Mouse (Mus musculus) adipocyte (in vitro differentiated cells): ENCODE measurements at regions not wholly inside any gene's neighbourhood (a gene's known extent, or its start where the extent isn't known, plus 50 kb on each side); places are given as distances from the start of the nearest gene placed in this dataset.
A peak's percentile ranks its signal among the peaks of the same experiment; 100 is the strongest.
"Not testable (repeated sequence)": the region's sequence is repeated elsewhere in the genome, so short reads cannot be mapped to it uniquely, and the experiment has no call there.

Experiments
- DNase-seq: peaks from one replicate; pipeline ENCODE4 v3.0.0-alpha.2; 2016; ENCODE audit warnings: low spot score

- DNase-seq = no peak
Observed at GRCm38 (mm10) chr10:70866737-70867136, 211.0 kb upstream of the Phyhipl start.

GRCm38 (mm10) chr10:70864650-70865049 lies 208.9 kb upstream of the Phyhipl start:
- no peak for DNase-seq

DNA sequence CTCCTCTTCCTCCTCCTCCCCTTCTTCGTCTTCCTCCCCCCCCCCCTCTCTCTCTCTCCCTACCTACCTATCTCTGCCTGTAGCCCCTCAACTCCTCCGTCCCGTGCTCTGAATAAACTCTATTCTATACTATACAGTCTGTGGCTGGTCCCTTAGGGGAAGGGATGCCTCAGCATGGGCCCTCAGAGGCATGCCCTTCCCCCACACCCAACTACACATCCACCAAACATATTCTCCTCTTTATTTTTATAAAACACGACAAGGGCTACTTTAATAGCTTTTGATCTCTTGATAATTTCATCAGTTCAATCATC lies 206.2 kb upstream of the Phyhipl start:
- DNase-seq = no peak

DNA sequence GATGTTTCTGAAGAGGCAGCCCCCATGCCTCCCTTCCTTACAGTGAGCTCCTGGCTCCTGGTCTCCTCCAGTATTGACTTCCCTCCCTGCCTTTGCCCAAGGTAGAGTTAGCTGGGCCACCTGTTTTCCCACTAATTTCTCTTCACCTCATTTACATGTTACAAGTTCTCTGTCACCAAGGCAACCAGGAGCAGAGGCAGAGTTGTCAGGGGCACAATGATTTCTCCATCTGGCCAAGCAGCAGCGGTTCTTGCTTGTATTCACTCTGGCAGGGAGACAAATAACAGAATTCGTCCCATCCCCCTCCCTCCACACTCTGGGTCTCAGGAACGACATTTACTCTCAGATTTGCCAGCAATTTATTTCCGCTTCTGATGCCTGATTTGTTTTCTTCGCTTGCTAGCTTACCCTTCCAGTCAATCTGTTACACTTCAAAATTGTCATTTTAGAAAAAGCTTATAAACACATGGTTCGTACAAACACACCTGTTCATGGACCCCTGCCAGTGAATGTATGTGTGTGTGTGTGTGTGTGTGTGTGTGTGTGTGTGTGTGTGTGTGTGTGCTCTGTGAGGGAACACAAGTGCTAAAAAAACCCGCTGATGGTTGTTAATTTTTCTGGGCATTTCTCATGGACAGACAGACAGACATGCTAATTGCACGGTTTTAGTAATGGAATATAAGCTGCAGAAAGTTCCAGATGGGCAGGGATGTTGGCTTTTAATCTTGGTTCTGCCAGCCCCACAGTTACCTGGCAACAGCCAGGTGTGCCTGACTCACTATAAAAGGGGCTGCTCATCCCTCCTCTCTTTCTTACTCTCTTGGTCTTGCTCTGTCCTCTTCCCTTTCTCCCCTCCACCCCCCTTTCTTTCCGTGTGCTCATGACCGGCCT lies 205.6 kb upstream of the Phyhipl start:
- DNase-seq = no peak

DNA sequence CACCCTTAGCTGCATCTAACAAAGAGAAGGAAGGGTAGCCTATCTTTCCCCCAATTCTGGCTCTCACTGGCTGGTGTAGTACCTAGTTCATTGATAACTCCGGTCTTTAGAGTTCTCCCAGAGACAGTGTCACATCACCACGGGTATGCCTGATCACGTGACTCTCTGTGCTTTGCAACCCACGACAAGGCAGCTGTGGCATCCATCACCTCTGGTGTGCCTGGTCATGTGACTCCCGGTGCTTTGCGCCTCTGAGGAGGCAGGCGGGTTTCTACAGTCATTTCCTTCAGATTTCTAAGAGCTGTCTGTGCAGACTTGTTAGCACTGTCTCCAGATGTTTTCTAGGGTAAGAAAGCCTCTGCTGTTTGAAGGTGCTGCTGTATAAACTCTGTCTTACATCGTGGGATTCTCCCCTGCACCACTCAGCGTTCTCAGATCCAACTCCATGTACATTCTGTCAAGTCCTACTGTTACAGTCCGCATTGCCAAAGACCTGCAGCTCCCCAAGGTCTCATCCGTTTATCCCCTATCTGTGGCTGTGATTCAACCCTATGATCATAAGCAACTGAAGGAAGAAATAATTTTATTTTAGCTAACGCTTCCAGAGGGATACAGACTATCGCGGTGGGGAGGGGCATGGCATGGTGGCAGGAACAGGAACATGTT lies 201.5 kb upstream of the Phyhipl start:
- no peak for DNase-seq

- DNase-seq = no peak
Observed at GRCm38 (mm10) chr10:70855948-70856347, 200.2 kb upstream of the Phyhipl start.

- DNase-seq = no peak
Observed at GRCm38 (mm10) chr10:70853614-70854013, 197.8 kb upstream of the Phyhipl start.

DNA sequence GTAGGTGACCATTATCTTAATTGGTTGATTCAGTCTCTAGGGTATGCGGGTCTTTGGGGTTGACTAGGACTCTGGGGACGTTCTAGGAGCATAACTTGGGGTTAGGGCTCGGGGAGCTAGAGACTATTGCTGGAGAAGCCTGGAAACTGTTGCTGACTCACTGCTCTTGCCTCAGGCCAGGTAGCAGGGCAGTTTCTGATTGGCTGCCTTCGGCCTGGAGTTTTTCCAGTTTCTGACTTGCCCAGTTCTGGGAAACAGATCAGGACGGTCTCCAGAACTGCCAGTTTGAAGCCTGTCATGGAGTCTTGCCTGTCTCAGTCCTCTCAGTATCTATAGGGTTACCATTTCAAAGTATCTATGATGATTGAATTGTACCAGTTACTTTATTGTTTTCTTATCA lies 192.4 kb upstream of the Phyhipl start:
- DNase-seq = no peak

- DNase-seq = peak; percentile 32
Observed at GRCm38 (mm10) chr10:70847341-70847882, 191.6 kb upstream of the Phyhipl start.

- no peak for DNase-seq
Observed at GRCm38 (mm10) chr10:70846281-70847168, 190.8 kb upstream of the Phyhipl start.

- DNase-seq = no peak
Observed at GRCm38 (mm10) chr10:70843848-70844247, 188.1 kb upstream of the Phyhipl start.

GRCm38 (mm10) chr10:70842176-70842838 lies 186.5 kb upstream of the Phyhipl start:
- no peak for DNase-seq

DNA sequence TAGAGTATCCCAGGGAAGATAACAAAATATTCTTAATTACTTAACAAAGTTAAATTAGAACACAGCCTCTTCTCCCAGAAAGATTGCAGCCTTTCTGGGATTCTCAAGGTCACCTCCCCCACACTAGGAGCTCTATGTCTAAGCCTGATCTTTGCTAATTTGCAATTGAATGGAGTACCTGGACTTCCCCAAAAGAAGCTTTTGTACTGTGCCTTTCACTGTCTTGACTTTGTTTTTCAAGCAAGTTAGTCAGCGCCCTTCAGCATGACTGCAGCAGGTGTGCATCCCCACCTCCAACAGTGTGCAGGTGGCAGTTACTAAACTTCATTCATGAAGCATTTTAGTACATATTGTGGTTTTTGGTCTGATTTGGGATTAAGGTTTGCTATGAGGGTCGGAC lies 185.4 kb upstream of the Phyhipl start:
- DNase-seq = not testable (repeated sequence)

- no peak for DNase-seq
Observed at GRCm38 (mm10) chr10:70838147-70838546, 182.4 kb upstream of the Phyhipl start.

DNA sequence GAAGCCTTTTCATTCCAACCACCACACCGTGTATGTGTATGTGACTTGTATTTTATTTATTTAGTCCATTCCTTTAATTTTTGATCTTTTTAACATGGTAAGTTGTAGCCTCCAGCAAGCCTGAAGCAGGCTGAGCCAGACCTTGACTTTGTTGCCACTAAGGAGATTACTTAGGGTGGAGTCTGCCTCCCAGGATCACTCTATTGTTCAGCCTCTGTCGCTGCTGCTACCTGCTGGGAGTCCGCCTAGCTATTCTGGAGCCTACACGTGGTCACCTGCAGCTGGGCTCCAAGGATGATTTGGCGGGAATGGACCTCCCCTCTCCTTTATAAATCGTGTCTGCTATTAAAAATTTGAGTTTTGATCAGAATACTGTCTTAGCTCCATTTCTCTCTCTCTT lies 181.6 kb upstream of the Phyhipl start:
- DNase-seq = no peak

- peak; percentile 25 for DNase-seq
Observed at GRCm38 (mm10) chr10:70832616-70833015, 176.9 kb upstream of the Phyhipl start.

DNA sequence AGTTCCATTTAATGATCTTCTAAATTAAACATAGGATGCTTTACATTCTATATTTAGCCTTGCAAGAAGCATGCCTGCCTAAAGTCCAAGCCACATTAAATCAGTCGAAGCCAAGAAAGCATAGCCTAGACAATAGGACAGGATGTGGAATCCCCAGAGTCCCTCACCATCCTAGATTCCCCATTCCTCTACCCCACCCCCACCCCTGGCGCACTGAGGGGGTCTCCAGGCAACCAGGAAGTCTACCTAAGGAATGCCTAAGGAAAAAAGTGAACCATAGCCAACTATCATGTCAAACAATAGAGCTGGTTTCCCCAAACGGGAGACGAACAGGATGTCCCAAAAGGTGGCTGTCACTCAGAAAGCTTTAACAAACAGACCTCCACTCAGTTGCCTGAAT lies 172.5 kb upstream of the Phyhipl start:
- DNase-seq = no peak

GRCm38 (mm10) chr10:70827522-70827921 lies 171.8 kb upstream of the Phyhipl start:
- DNase-seq = not testable (repeated sequence)

- peak; percentile 39 for DNase-seq
Observed at GRCm38 (mm10) chr10:70826706-70827105, 170.9 kb upstream of the Phyhipl start.

DNA sequence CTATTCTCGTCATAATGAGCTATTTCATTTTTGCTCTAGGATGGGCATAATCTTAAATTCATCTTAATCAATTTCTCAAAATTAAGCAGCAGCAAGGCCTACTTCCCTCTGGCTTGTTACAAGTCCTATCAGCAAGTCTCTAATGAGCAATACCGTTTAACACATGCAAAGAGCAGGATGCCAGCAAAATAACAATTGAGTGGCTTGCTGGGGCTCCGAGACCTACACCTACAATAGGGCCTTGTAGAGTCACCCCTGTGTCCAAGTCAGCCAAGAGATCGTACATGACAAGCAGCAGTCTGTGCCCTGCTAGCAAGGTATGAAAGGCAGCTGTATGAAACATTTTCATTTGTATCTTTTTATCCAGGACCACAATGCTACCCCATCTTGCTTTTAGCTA lies 169.7 kb upstream of the Phyhipl start:
- DNase-seq = no peak

DNA sequence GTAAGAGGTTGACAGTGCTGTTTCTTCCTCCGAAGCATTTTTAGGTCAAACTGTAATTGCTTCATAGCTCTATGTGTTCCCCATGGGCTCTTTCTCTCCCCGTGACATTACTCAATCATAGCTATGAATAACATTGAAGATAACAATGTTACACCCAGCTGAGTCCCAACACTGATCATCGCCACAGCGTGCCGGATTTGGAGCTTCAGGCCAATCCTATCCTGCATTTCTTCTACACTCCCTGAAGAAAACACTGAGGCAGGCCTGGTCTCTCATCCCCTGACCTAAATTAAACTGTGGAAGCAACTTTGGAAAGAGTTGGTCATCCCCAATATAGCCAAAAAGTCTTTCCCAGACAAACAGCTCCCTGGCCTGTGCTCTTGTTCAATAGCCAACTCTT lies 168.7 kb upstream of the Phyhipl start:
- peak; percentile 92 for DNase-seq

DNA sequence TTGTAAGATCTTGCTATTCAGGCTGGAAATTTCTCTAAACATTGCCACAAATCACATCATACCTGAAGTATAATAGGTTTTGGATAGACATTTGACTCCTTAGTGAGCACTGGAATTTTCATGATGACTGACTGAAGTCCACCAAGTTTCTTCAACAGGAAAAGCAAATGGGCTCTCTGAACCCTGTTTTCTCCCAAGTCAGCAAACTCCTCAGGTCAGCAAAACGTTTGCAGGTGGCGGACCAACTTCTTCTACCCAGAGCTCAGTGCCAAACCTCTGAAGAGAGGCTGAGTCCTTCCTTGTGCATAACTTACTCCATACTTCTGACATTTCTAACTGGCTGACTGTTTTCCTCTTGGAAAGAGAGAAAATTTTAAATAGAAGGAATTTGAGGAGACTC lies 164.2 kb upstream of the Phyhipl start:
- no peak for DNase-seq
